Mouse (Mus musculus) midbrain, embryonic 11.5 days (tissue): Measurements from ENCODE around the gene Pip5k1b. TPM values are rescaled to one million over a fixed set of nuclear protein-coding genes. Genes with fewer than 3 reads are reported as not detected.

Source experiments
- ATAC-seq: fragments of 200-750 bp; cut with Nextera tagmentation; 2 replicates; pipeline ENCODE4 v1.8.0; 2017; ENCODE audit warnings: moderate TSS enrichment, moderate library complexity; ENCODE audit not compliant: low FRiP score
- DNase-seq: peaks from one replicate; pipeline ENCODE4 v3.0.0; 2015; ENCODE audit warnings: low spot score; ENCODE audit errors: missing footprints
- H3K27ac ChIP-seq: fragments of 300-500 bp; sonication (generic); 2 replicates; pipeline ENCODE4 v1.5.1; 2014; ENCODE audit warnings: low read depth, low read length
- H3K27me3 ChIP-seq: fragments of 300-500 bp; sonication (generic); 2 replicates; pipeline ENCODE4 v1.6.1; 2014; ENCODE audit warnings: mild to moderate bottlenecking, low read length, moderate library complexity, mixed read lengths; ENCODE audit not compliant: control insufficient read depth, insufficient read depth
- H3K36me3 ChIP-seq: fragments of 300-500 bp; sonication (generic); 2 replicates; pipeline ENCODE4 v1.6.1; 2014; ENCODE audit warnings: mild to moderate bottlenecking, low read length, moderate library complexity, mixed read lengths; ENCODE audit not compliant: control insufficient read depth, insufficient read depth
- H3K4me1 ChIP-seq: fragments of 300-500 bp; sonication (generic); 2 replicates; pipeline ENCODE4 v1.6.1; 2014; ENCODE audit warnings: low read length; ENCODE audit not compliant: control insufficient read depth, insufficient read depth
- H3K4me2 ChIP-seq: fragments of 300-500 bp; sonication (generic); 2 replicates; pipeline ENCODE4 v1.6.1; 2014; ENCODE audit warnings: mild to moderate bottlenecking, moderate library complexity
- H3K4me3 ChIP-seq: fragments of 300-500 bp; sonication (generic); 2 replicates; pipeline ENCODE4 v1.5.1; 2014; ENCODE audit warnings: low read depth, low read length
- H3K9ac ChIP-seq: fragments of 300-500 bp; sonication (generic); 2 replicates; pipeline ENCODE4 v1.6.1; 2014; ENCODE audit warnings: low read length
- H3K9me3 ChIP-seq: fragments of 300-500 bp; sonication (generic); 2 replicates; pipeline ENCODE4 v1.6.1; 2016; ENCODE audit warnings: low read length; ENCODE audit not compliant: control insufficient read depth
- WGBS: fragments of 180-500 bp; shearing (Covaris S2); extraction: QIAGEN DNeasy Blood & Tissue Kit; methylation state at CpG from one replicate; pipeline ENCODE4 v1.1.7; 2014; 5-methylcytosine and 5-hydroxymethylcytosine counted together
- polyA plus RNA-seq: library from polyadenylated mRNA; unstranded; fragments of >200 nt; fragmentation: Nextera tagmentation; extraction: Ambion mirVana; gene quantifications from 2 replicates; pipeline ENCODE4 v1.2.1, GENCODE M21; 2014

Pip5k1b gene
- polyA plus RNA-seq, 1 experiment from 2014 or later = 2.3 TPM

DNA sequence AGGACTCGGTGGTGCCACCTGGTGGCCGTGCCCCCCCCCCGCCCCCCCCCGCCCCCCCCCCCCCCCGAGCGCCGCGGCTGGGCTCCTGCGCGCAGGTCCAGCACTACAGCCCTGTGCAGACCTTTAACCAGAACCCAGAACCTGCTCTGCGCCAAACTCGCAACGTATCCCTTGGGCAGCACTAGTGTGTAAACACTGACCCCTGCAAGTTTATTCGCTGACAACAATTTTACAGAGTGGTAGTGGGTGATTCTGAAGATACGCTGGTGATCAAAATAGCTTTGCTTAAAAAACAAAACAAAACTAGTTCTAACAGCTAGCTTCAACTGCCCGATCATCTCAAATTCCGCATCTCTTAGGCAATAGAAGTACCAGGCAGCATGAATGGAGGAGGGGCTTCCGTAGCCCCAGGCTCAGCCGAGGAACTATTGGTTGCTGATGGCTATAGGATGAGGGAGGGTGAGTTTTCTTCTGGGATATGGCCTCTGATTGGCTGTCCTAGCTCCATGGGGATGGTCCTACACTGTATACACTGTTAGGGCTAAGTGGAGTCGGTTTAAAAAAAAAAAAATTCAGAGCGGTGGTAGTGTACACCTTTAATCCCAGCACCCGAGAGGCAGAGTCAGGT lies 275.0 kb downstream of the Pip5k1b start, which contains the start of gene Fxn:
Gene Fxn, minus strand, starts transcription at position 5 of the 628 bp plus-strand sequence.
- peak; percentile 97 for ATAC-seq
- Histone ChIP-seq H3K4me2 (peak within 1 kb of the TSS; percentile 83), H3K36me3 (no peaks in the 10 kb centered on the region), H3K4me1 (peaks cover 8% of the 10 kb centered on the region), H3K27me3 (no peaks in the 10 kb centered on the region; the same call in 1 of the 2 replicates), H3K27ac (peak within 1 kb of the TSS; percentile 65), H3K9me3 (no peaks in the 10 kb centered on the region), H3K4me3 (peak within 1 kb of the TSS; percentile 65), H3K9ac (peak within 1 kb of the TSS; percentile 86)
- WGBS = 2% methylated on average over 14 of the region's 22 CpGs
- DNase-seq = peak; percentile 96

GRCm38 (mm10) chr19:24279706-24280600 lies 275.7 kb downstream of the Pip5k1b start:
- WGBS = under 1% methylated on average over 75 of the region's 78 CpGs
- peak overlapping the region; percentile 86 for H3K9ac ChIP-seq
- H3K36me3 ChIP-seq = no peaks in the 10 kb centered on the region
- no peaks in the 10 kb centered on the region for H3K9me3 ChIP-seq
- peaks cover 8% of the 10 kb centered on the region for H3K4me1 ChIP-seq
- H3K4me2 ChIP-seq = peak overlapping the region; percentile 83
- H3K4me3 ChIP-seq = peak overlapping the region; percentile 65
- peak; percentile 99 for DNase-seq
- no peaks in the 10 kb centered on the region; the same call in 1 of the 2 replicates for H3K27me3 ChIP-seq
- peak; percentile 75 for ATAC-seq
- peak overlapping the region; percentile 65 for H3K27ac ChIP-seq

DNA sequence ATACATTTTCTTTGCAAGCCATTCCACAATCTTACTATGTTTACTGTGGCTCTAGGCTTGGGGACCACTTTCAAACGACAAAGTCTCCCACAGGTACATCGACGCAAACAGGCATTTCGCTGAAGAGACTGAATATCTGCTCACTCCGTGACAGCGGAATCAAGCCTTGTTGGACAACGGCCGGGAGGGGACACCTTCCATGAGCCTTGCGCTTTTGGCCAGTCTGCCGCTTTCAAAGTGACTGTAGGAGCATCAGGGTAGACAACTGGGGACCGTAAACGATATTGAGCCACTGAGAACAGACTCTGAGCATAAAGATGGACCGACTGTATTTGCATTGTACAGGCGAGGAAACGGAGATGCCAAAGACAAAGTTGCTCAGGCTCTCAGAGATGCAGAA lies 276.8 kb downstream of the Pip5k1b start:
- Histone ChIP-seq H3K36me3 (no peaks in the 10 kb centered on the region), H3K27me3 (no peaks in the 10 kb centered on the region; the same call in 1 of the 2 replicates), H3K9ac (peak overlapping the region; percentile 86), H3K4me3 (no peak overlapping the region; the same call in 1 of the 2 replicates), H3K4me2 (peak overlapping the region; percentile 83), H3K27ac (no peak overlapping the region), H3K9me3 (no peaks in the 10 kb centered on the region), H3K4me1 (peaks cover 8% of the 10 kb centered on the region)
- no peak for ATAC-seq
- 90% methylated on average over 15 of the region's 15 CpGs for WGBS
- DNase-seq = no peak

DNA sequence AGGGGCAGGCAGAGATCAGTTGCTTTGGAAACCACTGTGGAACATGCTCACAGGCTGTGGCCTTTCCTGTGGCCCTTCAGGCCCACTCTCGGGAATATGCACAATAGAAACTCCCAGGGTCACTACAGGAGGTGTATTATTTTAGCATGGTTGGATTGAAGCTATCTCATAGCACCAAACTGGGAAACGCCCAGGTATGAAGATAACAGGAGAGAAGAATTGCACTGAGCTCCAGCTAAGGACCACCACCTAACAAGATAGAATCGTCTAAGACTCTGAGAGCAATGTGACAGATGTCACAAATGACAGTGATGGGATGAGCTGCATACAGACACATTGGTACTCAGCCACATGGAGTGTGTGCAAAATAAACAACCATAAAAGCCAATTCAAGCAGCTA lies 281.4 kb downstream of the Pip5k1b start:
- ATAC-seq (no peak), DNase-seq (no peak)
- no peak overlapping the region for H3K4me3 ChIP-seq
- no peak overlapping the region for H3K4me2 ChIP-seq
- no peaks in the 10 kb centered on the region for H3K36me3 ChIP-seq
- 70% methylated on average over 3 of the region's 3 CpGs for WGBS
- no peaks in the 10 kb centered on the region for H3K9me3 ChIP-seq
- no peaks in the 10 kb centered on the region for H3K27me3 ChIP-seq
- H3K4me1 ChIP-seq = peaks cover 16% of the 10 kb centered on the region
- no peak overlapping the region for H3K9ac ChIP-seq
- H3K27ac ChIP-seq = no peak overlapping the region

- Histone ChIP-seq H3K4me3 (no peak overlapping the region), H3K4me2 (no peak overlapping the region; the same call in 1 of the 2 replicates), H3K4me1 (peaks cover 31% of the 10 kb centered on the region), H3K36me3 (no peaks in the 10 kb centered on the region), H3K9me3 (no peaks in the 10 kb centered on the region), H3K9ac (no peak overlapping the region), H3K27ac (no peak overlapping the region), H3K27me3 (no peaks in the 10 kb centered on the region)
- 39% methylated on average over 16 of the region's 16 CpGs for WGBS
- ATAC-seq (peak; percentile 83), DNase-seq (peak; percentile 96)
Observed at GRCm38 (mm10) chr19:24271746-24272426, 283.8 kb downstream of the Pip5k1b start.

DNA sequence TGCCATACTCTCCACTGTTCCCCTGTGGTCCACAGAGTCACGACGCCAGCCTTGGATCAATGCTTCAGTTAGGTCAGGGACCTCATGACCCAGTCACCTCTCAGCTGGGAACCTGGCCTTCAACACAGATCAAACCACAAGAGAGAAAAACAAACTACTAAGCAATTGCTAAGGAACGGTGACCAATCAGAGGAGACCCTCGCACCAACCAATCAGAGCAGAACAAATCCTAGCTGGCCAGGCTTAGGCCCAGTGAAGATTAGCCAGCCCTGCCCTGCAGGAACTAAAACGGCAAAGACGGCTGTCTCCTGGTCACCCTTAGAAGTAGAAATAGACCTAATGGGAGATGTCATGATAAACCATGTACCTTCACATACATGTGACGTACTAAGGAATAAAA lies 284.3 kb downstream of the Pip5k1b start:
- Histone ChIP-seq H3K9ac (no peak overlapping the region), H3K36me3 (no peaks in the 10 kb centered on the region), H3K4me2 (no peak overlapping the region; the same call in 1 of the 2 replicates), H3K27ac (no peak overlapping the region), H3K27me3 (no peaks in the 10 kb centered on the region), H3K4me1 (peaks cover 33% of the 10 kb centered on the region), H3K4me3 (no peak overlapping the region), H3K9me3 (no peaks in the 10 kb centered on the region)
- 17% methylated on average over 7 of the region's 7 CpGs for WGBS
- peak; percentile 82 for ATAC-seq
- DNase-seq = peak; percentile 92

- ATAC-seq (0 out of 2 replicates have a peak, but pooled peaks have one; percentile 33), DNase-seq (peak; percentile 90)
- peak overlapping the region; percentile 65 for H3K27ac ChIP-seq
- H3K4me3 ChIP-seq = no peak overlapping the region
- 28% methylated on average over 4 of the region's 4 CpGs for WGBS
- no peaks in the 10 kb centered on the region for H3K27me3 ChIP-seq
- H3K36me3 ChIP-seq = no peaks in the 10 kb centered on the region
- peaks cover 33% of the 10 kb centered on the region for H3K4me1 ChIP-seq
- H3K9ac ChIP-seq = peak overlapping the region; percentile 16; the same call in 1 of the 2 replicates
- H3K9me3 ChIP-seq = no peaks in the 10 kb centered on the region
- H3K4me2 ChIP-seq = no peak overlapping the region; the same call in 1 of the 2 replicates
Observed at GRCm38 (mm10) chr19:24268531-24268930, 287.1 kb downstream of the Pip5k1b start.

DNA sequence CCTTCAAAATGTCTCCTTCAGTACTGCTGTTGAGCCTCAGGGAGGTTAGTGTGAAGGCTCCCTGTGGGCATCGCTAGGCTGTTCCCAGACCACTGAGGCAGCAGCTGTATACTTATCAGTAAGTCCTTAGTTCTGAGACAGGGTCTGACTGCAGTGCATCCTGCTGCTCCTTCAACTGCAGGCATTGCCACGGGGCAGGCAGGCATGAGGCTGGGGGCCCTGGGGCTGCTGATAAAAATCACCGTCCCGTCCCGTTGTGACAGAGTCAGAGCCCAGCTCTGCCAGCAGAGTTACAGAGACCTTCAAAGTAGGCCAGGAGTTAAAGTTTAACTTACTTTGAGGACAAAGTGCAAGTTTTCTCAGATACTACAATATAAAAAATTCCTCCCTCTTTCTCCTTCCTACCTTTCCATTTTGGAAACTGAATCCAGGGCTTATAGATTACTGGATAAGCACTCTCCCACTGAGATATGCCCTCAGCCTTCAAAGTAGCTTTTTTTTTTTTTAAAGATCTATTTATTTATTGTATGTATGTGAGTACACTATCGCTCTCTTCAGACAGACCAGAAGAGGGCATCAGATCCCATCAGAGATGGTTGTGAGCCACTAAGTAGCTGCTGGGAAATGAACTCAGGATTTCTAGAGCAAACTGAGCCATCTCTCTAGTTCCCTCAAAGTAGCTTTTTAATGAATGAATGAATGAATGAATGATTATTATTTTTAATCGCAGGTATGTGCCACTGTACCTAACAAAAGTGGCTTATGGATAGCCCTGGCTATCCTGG lies 289.4 kb downstream of the Pip5k1b start:
- Histone ChIP-seq H3K27ac (no peak overlapping the region), H3K9ac (no peak overlapping the region), H3K4me1 (peaks cover 29% of the 10 kb centered on the region), H3K36me3 (no peaks in the 10 kb centered on the region), H3K9me3 (no peaks in the 10 kb centered on the region), H3K4me2 (no peak overlapping the region), H3K4me3 (no peak overlapping the region), H3K27me3 (no peaks in the 10 kb centered on the region)
- ATAC-seq (no peak), DNase-seq (no peak)
- 92% methylated on average over 7 of the region's 7 CpGs for WGBS
